Mouse (Mus musculus) heart, adult 2 months (tissue): ENCODE results near the gene Pdk4. TPM values are rescaled to one million over a fixed set of nuclear protein-coding genes. Genes with fewer than 3 reads are reported as not detected.

Source experiments
- DNase-seq, 2 experiments: peaks; one replicate each; pipeline ENCODE4 v3.0.0; 2021
- H3K27ac ChIP-seq: fragments of 200-600 bp; 2 replicates; pipeline ENCODE4 v1.8.1; 2022
- H3K27me3 ChIP-seq: fragments of 200-500 bp; 2 replicates; pipeline ENCODE4 v1.6.1; 2012; ENCODE audit warnings: mild to moderate bottlenecking, low read length, inconsistent platforms, mixed read lengths; ENCODE audit not compliant: control insufficient read depth, insufficient read depth
- H3K36me3 ChIP-seq: fragments of 200-500 bp; 2 replicates; pipeline ENCODE4 v1.6.1; 2012; ENCODE audit warnings: low read length, inconsistent platforms; ENCODE audit not compliant: control insufficient read depth, insufficient read depth
- H3K4me1 ChIP-seq: fragments of 200-500 bp; 2 replicates; pipeline ENCODE4 v1.6.1; 2011; ENCODE audit warnings: low read length; ENCODE audit not compliant: control insufficient read depth, insufficient read depth
- H3K4me3 ChIP-seq: fragments of 200-600 bp; 2 replicates; pipeline ENCODE4 v1.8.1; 2022
- H3K79me2 ChIP-seq: fragments of 200-500 bp; replicated peaks from 2 replicates; pipeline ENCODE4 v1.6.1; 2012; ENCODE audit warnings: mild to moderate bottlenecking, inconsistent platforms, low read length, moderate library complexity, mixed read lengths; ENCODE audit not compliant: control insufficient read depth, insufficient read depth
- H3K9ac ChIP-seq: fragments of 200-500 bp; 2 replicates; pipeline ENCODE4 v1.6.1; 2012; ENCODE audit warnings: low read depth, mild to moderate bottlenecking, control low read depth, inconsistent platforms, low read length, mixed read lengths
- CTCF ChIP-seq: fragments of 200-600 bp; IDR thresholded peaks from 2 replicates; pipeline ENCODE4 v1.8.1; 2022; ENCODE audit warnings: antibody characterized with exemption, mild to moderate bottlenecking, moderate library complexity
- EP300 ChIP-seq: fragments of 200-500 bp; IDR thresholded peaks from 2 replicates; pipeline ENCODE4 v1.6.1; 2011; ENCODE audit warnings: low read depth, low read length, control low read depth; ENCODE audit not compliant: insufficient read depth
- POLR2A ChIP-seq: fragments of 200-500 bp; IDR thresholded peaks from 2 replicates; pipeline ENCODE4 v1.6.1; 2011; ENCODE audit warnings: mild to moderate bottlenecking, low read depth, low read length, control low read depth; ENCODE audit not compliant: insufficient read depth
- WGBS: fragments of 180-500 bp; shearing (Covaris S2); methylation state at CpG from one replicate; pipeline ENCODE4 v1.1.7; 2018; 5-methylcytosine and 5-hydroxymethylcytosine counted together
- intact Hi-C: fragments of 180-260 bp; cut with DNase I; formaldehyde crosslinking; loops from one replicate; pipeline ENCODE4 v1.15.1; 2025
- long read RNA-seq: library from polyadenylated mRNA; stranded (forward); transcript quantifications from one replicate; pipeline ENCODE4 v2.0.0, GENCODE M21; 2021
- polyA plus RNA-seq: library from polyadenylated mRNA; depleted of rRNA; stranded (reverse); fragments of >200 nt; gene quantifications from 2 replicates; pipeline ENCODE4 v1.2.3, GENCODE M21; 2012; rRNA removed
- total RNA-seq, 2 experiments: library from RNA; stranded (reverse); gene quantifications; 2 replicates each; pipeline ENCODE4 v1.2.3; 2021

Gene Pdk4
- total RNA-seq, result 100 to 1,000 TPM; 267 to 633 TPM
- 163 and 258 TPM in 2 replicates for polyA plus RNA-seq
- long read RNA-seq, transcript Pdk4-201 (11 exons, 3,484 nt), result major isoform, 478 of 566 reads
- long read RNA-seq, partial matches to known transcripts, result 18 of 566 reads
- long read RNA-seq, other reads (novel, unspliced or antisense), result 70 of 566 reads

DNA sequence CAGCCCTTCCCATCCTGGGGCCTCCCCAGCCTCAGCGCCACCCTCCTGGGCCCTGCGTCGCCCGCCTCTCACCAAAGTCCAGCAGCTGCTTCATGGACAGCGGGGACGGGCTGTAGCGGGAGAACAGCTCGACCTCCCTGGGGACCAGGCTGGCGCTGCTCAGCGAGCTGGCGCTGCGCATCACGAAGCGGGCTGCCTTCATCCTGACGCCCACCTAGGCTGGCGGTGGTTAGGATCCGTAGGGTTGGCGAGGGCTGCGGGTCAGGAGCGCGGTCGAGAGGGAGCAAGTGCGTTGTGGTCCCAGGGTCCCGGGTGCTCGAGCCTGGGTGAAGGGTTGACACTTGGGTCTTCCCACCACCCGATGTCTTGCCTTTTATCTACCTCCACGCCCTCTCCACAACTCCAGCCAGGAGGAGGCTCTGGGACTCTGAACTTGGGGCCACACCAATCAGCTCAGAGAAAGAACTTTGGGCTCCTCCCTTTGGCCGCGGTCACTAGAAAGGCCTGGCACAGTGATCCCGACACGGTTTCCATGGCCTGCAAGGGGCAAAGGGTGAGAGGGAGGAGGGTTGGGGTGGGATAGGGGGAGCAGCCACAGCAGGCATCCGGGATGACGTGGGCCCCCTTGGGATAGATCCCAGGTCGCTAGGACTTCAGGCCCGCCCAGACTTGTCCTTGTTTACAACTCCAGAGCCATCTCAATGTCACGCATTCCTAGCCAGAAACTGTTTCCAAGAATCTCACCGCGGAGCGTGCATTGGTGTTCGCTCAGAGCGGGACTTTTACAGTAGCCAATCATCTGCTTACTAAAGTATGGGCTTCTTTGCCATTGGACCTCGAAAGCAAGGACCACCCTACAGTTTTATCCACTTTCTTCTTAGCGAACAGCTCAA lies at the start of gene Pdk4:
TSS of gene Pdk4 (minus strand) at position 349 of the 893 bp plus-strand sequence.
- H3K4me1 ChIP-seq, result peaks cover 2% of the 10 kb centered on the region
- H3K9ac ChIP-seq, result peak within 1 kb of the TSS; percentile 90
- TF ChIP-seq EP300 (peak; percentile 96), CTCF (no peak), POLR2A (peak; percentile 84)
- no peaks in the 10 kb centered on the region for H3K79me2 ChIP-seq
- peak within 1 kb of the TSS; percentile 91 for H3K27ac ChIP-seq
- DNase-seq, result peak; percentile 91 to 95
- intact Hi-C loops, result loop anchor here (1.0 to 10.0 kb wide), 7 partner anchors 13 to 1491 kb away; partner anchors contain the start of genes Casd1, Gng11 and Pon2
- H3K36me3 ChIP-seq, result peaks cover 22% of the 10 kb centered on the region
- no peaks in the 10 kb centered on the region for H3K27me3 ChIP-seq
- peak within 1 kb of the TSS; percentile 92 for H3K4me3 ChIP-seq
- WGBS, result under 1% methylated on average over 43 of the region's 43 CpGs

DNA sequence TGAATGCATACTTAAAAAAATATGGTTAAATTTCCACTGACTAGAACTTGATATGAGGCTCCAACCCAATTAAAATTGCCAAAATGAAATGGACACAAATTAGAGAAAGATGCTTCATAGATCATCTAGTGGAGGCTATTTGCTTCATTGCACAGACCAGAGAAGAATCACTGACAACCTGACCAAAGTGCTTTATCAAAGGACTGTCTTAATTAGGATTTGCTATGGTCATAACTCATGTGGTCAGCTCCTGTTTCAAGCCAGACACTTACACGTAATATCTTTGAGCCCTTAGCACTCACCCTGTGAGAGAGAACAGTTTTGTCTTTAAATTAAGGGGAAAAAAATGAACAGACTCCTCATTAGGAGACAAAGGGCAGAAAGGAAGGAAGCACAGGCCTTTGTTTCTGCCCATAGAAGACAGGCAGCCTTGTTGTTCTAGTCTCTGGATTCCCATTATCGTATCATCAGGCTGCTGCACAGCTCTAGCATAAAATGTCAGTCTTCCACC lies 41.8 kb upstream of the Pdk4 start:
- Histone ChIP-seq H3K4me3 (no peak overlapping the region), H3K79me2 (no peaks in the 10 kb centered on the region), H3K36me3 (no peaks in the 10 kb centered on the region), H3K27me3 (no peaks in the 10 kb centered on the region), H3K4me1 (no peaks in the 10 kb centered on the region), H3K9ac (no peak overlapping the region), H3K27ac (no peak overlapping the region)
- WGBS, result 67% methylated on average over 2 of the region's 2 CpGs
- intact Hi-C loops, result no loop called here
- no peak for TF ChIP-seq CTCF
- no peak for TF ChIP-seq EP300
- TF ChIP-seq POLR2A, result no peak
- no peak for DNase-seq

DNA sequence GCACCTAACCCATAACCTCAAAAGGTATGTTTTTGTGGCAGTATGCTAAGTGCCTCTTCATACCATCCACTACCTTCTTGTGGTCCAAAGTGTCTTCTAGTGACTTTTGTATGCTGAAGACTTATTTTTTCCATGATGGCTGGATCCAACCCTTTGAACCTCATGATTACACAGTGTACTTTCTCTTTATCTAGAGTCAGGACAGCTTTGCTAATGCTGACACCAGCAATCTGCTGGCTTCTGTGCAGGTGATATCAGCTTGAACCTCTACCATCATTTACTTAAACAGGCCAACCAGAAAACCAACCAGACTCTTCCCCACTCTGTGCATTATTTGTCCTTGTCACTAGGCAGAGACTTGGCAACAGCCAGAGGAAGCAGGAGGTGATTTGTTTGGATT lies 39.6 kb upstream of the Pdk4 start:
- no peak overlapping the region for H3K9ac ChIP-seq
- TF ChIP-seq EP300 (no peak), CTCF (no peak), POLR2A (no peak)
- no peak overlapping the region for H3K27ac ChIP-seq
- DNase-seq, result no peak
- H3K4me1 ChIP-seq, result no peaks in the 10 kb centered on the region
- H3K4me3 ChIP-seq, result no peak overlapping the region
- H3K36me3 ChIP-seq, result no peaks in the 10 kb centered on the region
- no peaks in the 10 kb centered on the region for H3K27me3 ChIP-seq
- intact Hi-C loops, result no loop called here
- no peaks in the 10 kb centered on the region for H3K79me2 ChIP-seq

DNA sequence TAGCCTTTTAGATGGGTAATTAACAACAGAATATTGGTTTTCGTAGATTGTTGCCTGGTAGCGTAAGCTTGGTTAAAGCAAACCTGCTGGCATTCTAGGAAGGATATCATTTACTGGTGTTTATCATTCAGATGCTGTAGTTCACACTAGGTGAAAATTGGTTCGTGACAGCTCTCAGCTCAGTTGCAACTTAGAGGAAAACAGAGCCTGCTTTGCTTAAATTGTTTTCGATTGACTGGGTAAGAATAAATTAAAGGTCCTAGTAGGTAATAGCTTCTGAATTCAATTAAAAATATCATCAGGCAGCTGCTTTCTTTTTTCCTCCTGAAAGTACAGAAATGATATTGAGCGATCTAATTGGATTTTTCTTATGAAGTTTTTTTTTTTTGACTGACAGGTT lies 21.0 kb upstream of the Pdk4 start:
- intact Hi-C loops, result loop anchor here (2.0 kb wide), 1 partner anchor 14 kb away; no protein-coding TSS in a partner anchor
- H3K4me1 ChIP-seq, result no peaks in the 10 kb centered on the region
- no peak for DNase-seq
- no peaks in the 10 kb centered on the region for H3K27me3 ChIP-seq
- H3K4me3 ChIP-seq, result no peak overlapping the region
- H3K79me2 ChIP-seq, result no peaks in the 10 kb centered on the region
- H3K9ac ChIP-seq, result no peak overlapping the region
- TF ChIP-seq EP300 (no peak), CTCF (no peak), POLR2A (no peak)
- WGBS, result 80% methylated on average over 5 of the region's 5 CpGs
- no peak overlapping the region for H3K27ac ChIP-seq
- no peaks in the 10 kb centered on the region for H3K36me3 ChIP-seq

DNA sequence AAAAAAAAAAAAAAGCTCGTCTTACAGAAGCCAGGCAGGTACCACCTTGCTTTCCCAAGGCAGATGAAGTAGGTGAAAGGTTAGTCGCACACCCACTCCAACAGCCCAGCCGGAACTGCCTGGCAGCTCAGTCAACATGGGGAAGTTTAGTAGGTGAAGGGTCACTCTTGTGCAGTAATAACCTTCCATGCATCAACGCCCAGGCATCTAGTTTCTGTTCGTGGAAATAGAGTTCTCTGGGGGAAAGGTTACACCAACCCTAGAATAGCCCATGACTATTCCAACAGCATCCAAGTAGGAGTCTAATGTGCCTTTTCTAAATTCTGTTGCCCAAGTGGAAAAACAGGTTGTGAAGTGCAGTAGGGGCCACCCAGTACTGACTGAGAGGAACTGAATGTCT lies 13.6 kb upstream of the Pdk4 start:
- H3K4me1 ChIP-seq, result peaks cover 7% of the 10 kb centered on the region
- no peak for TF ChIP-seq POLR2A
- TF ChIP-seq EP300, result peak; percentile 64; the same call in 1 of the 2 replicates
- H3K79me2 ChIP-seq, result no peaks in the 10 kb centered on the region
- no peak overlapping the region for H3K4me3 ChIP-seq
- DNase-seq, result peak; percentile 51 to 74
- no peaks in the 10 kb centered on the region for H3K36me3 ChIP-seq
- peak overlapping the region; percentile 87 for H3K27ac ChIP-seq
- H3K9ac ChIP-seq, result no peak overlapping the region
- WGBS, result 4% methylated on average over 5 of the region's 5 CpGs
- intact Hi-C loops, result loop anchor here (1.0 kb wide), 1 partner anchor 13 kb away; the partner anchor contains the start of gene Pdk4
- H3K27me3 ChIP-seq, result no peaks in the 10 kb centered on the region
